Mouse (Mus musculus) heart, embryonic 11.5 days (tissue): ENCODE results near the gene Gm49392. TPM values are rescaled to one million over a fixed set of nuclear protein-coding genes. Genes with fewer than 3 reads are reported as not detected.

Experiments used
- ATAC-seq: fragments of 200-750 bp; cut with Nextera tagmentation; replicated peaks from 2 replicates; pipeline ENCODE4 v1.8.0; 2017; ENCODE audit warnings: moderate library complexity; ENCODE audit not compliant: insufficient number of reproducible peaks, low FRiP score, low TSS enrichment
- H3K27ac ChIP-seq: fragments of 300-500 bp; sonication (generic); 2 replicates; pipeline ENCODE4 v1.5.1; 2014; ENCODE audit warnings: mild to moderate bottlenecking, low read depth, low read length
- H3K27me3 ChIP-seq: fragments of 300-500 bp; sonication (generic); 2 replicates; pipeline ENCODE4 v1.6.1; 2014; ENCODE audit warnings: mild to moderate bottlenecking, low read length, mixed read lengths; ENCODE audit not compliant: control insufficient read depth, insufficient read depth
- H3K36me3 ChIP-seq: fragments of 300-500 bp; sonication (generic); 2 replicates; pipeline ENCODE4 v1.6.1; 2014; ENCODE audit warnings: mild to moderate bottlenecking, low read length, moderate library complexity, mixed read lengths; ENCODE audit not compliant: control insufficient read depth, insufficient read depth
- H3K4me1 ChIP-seq: fragments of 300-500 bp; sonication (generic); 2 replicates; pipeline ENCODE4 v1.6.1; 2014; ENCODE audit warnings: low read length; ENCODE audit not compliant: control insufficient read depth, insufficient read depth
- H3K4me2 ChIP-seq: fragments of 300-500 bp; sonication (generic); 2 replicates; pipeline ENCODE4 v1.6.1; 2014; ENCODE audit warnings: mild to moderate bottlenecking, moderate library complexity
- H3K4me3 ChIP-seq: fragments of 300-500 bp; sonication (generic); 2 replicates; pipeline ENCODE4 v1.5.1; 2014; ENCODE audit warnings: low read depth, low read length
- H3K9ac ChIP-seq: fragments of 300-500 bp; sonication (generic); 2 replicates; pipeline ENCODE4 v1.6.1; 2014; ENCODE audit warnings: mild to moderate bottlenecking, low read depth, low read length, moderate library complexity
- H3K9me3 ChIP-seq: fragments of 300-500 bp; sonication (generic); replicated peaks from 2 replicates; pipeline ENCODE4 v1.6.1; 2016; ENCODE audit warnings: low read length; ENCODE audit not compliant: control insufficient read depth
- WGBS: fragments of 180-500 bp; shearing (Covaris S2); extraction: QIAGEN DNeasy Blood & Tissue Kit; methylation state at CpG from one replicate; pipeline ENCODE4 v1.1.7; 2014; ENCODE audit not compliant: insufficient replicate concordance; 5-methylcytosine and 5-hydroxymethylcytosine counted together
- polyA plus RNA-seq: library from polyadenylated mRNA; unstranded; fragments of >200 nt; fragmentation: Nextera tagmentation; extraction: Ambion mirVana; gene quantifications from 2 replicates; pipeline ENCODE4 v1.2.1, GENCODE M21; 2014

Gm49392 gene
- polyA plus RNA-seq, 1 experiment from 2014 or later, result 0.49 TPM

- H3K36me3 ChIP-seq, result no peaks in the 10 kb centered on the region
- no peaks in the 10 kb centered on the region for H3K9me3 ChIP-seq
- 26% methylated on average over 1 of the region's 1 CpGs for WGBS
- no peak within 1 kb of the TSS for H3K4me3 ChIP-seq
- no peak within 1 kb of the TSS for H3K27ac ChIP-seq
- no peak for ATAC-seq
- no peaks in the 10 kb centered on the region for H3K27me3 ChIP-seq
- no peak within 1 kb of the TSS for H3K4me2 ChIP-seq
- no peaks in the 10 kb centered on the region for H3K4me1 ChIP-seq
- no peak within 1 kb of the TSS for H3K9ac ChIP-seq
These were observed 32.4 kb downstream of the Gm49392 start, which contains the start of gene 4930486L24Rik for GRCm38 (mm10) chr13:60864281-60864680. 4930486L24Rik (minus strand) TSS chr13:60864475.

- H3K27me3 ChIP-seq, result no peaks in the 10 kb centered on the region
- H3K4me3 ChIP-seq, result no peak overlapping the region
- no peaks in the 10 kb centered on the region for H3K9me3 ChIP-seq
- H3K36me3 ChIP-seq, result no peaks in the 10 kb centered on the region
- WGBS, result 76% methylated on average over 4 of the region's 4 CpGs
- ATAC-seq, result no peak
- H3K27ac ChIP-seq, result no peak overlapping the region
- no peak overlapping the region for H3K4me2 ChIP-seq
- H3K4me1 ChIP-seq, result no peaks in the 10 kb centered on the region
- H3K9ac ChIP-seq, result no peak overlapping the region
These were observed 48.2 kb downstream of the Gm49392 start for GRCm38 (mm10) chr13:60848241-60849120.

GRCm38 (mm10) chr13:60843153-60843552 lies 53.5 kb downstream of the Gm49392 start:
- ATAC-seq, result no peak
- Histone ChIP-seq H3K27me3 (no peaks in the 10 kb centered on the region), H3K27ac (no peak overlapping the region), H3K4me2 (no peak overlapping the region), H3K9ac (no peak overlapping the region), H3K36me3 (no peaks in the 10 kb centered on the region), H3K9me3 (no peaks in the 10 kb centered on the region), H3K4me1 (no peaks in the 10 kb centered on the region), H3K4me3 (no peak overlapping the region)
- WGBS, result 73% methylated on average over 8 of the region's 8 CpGs

- Histone ChIP-seq H3K4me3 (no peak overlapping the region), H3K27ac (no peak overlapping the region), H3K36me3 (no peaks in the 10 kb centered on the region), H3K9me3 (no peaks in the 10 kb centered on the region), H3K4me1 (no peaks in the 10 kb centered on the region), H3K27me3 (no peaks in the 10 kb centered on the region), H3K4me2 (no peak overlapping the region), H3K9ac (no peak overlapping the region)
- WGBS, result 64% methylated on average over 6 of the region's 6 CpGs
- ATAC-seq, result no peak
These were observed 54.0 kb downstream of the Gm49392 start for GRCm38 (mm10) chr13:60842703-60843102.

- 49% methylated on average over 2 of the region's 2 CpGs for WGBS
- Histone ChIP-seq H3K9ac (no peak overlapping the region), H3K4me1 (no peaks in the 10 kb centered on the region), H3K4me2 (no peak overlapping the region), H3K4me3 (no peak overlapping the region), H3K27ac (no peak overlapping the region), H3K36me3 (no peaks in the 10 kb centered on the region), H3K9me3 (no peaks in the 10 kb centered on the region), H3K27me3 (no peaks in the 10 kb centered on the region)
- no peak for ATAC-seq
These were observed 57.3 kb downstream of the Gm49392 start for GRCm38 (mm10) chr13:60839353-60839902.

- H3K27me3 ChIP-seq, result no peaks in the 10 kb centered on the region
- WGBS, result 52% methylated on average over 3 of the region's 3 CpGs
- no peak overlapping the region for H3K4me3 ChIP-seq
- no peaks in the 10 kb centered on the region for H3K36me3 ChIP-seq
- H3K4me1 ChIP-seq, result no peaks in the 10 kb centered on the region
- ATAC-seq, result no peak
- H3K9me3 ChIP-seq, result no peaks in the 10 kb centered on the region
- no peak overlapping the region for H3K27ac ChIP-seq
- H3K9ac ChIP-seq, result no peak overlapping the region
- no peak overlapping the region for H3K4me2 ChIP-seq
These were observed 70.6 kb downstream of the Gm49392 start for GRCm38 (mm10) chr13:60826052-60826451.

- no peak overlapping the region for H3K4me3 ChIP-seq
- H3K4me1 ChIP-seq, result no peaks in the 10 kb centered on the region
- H3K36me3 ChIP-seq, result no peaks in the 10 kb centered on the region
- no peaks in the 10 kb centered on the region for H3K27me3 ChIP-seq
- H3K9ac ChIP-seq, result no peak overlapping the region
- no peaks in the 10 kb centered on the region for H3K9me3 ChIP-seq
- no peak overlapping the region for H3K4me2 ChIP-seq
- no peak for ATAC-seq
- WGBS, result 58% methylated on average over 3 of the region's 3 CpGs
- no peak overlapping the region for H3K27ac ChIP-seq
These were observed 76.1 kb downstream of the Gm49392 start for GRCm38 (mm10) chr13:60820486-60821175.

- no peak overlapping the region for H3K4me3 ChIP-seq
- no peak for ATAC-seq
- H3K27me3 ChIP-seq, result no peaks in the 10 kb centered on the region
- H3K4me1 ChIP-seq, result no peaks in the 10 kb centered on the region
- no peak overlapping the region for H3K27ac ChIP-seq
- 5% methylated on average over 7 of the region's 7 CpGs for WGBS
- H3K9ac ChIP-seq, result no peak overlapping the region
- H3K9me3 ChIP-seq, result no peaks in the 10 kb centered on the region
- H3K36me3 ChIP-seq, result no peaks in the 10 kb centered on the region
- no peak overlapping the region for H3K4me2 ChIP-seq
These were observed 77.2 kb downstream of the Gm49392 start for GRCm38 (mm10) chr13:60819469-60819868.
